Mouse (Mus musculus) CD8-positive naive resting alpha-beta T cell, adult 2 months (primary cell): Measurements from ENCODE around the gene Tpd52l2.

Source experiments
- DNase-seq, 2 experiments: peaks; one replicate each; pipeline ENCODE4 v3.0.0; 2022; ENCODE audit warnings: low read depth in 2 of 2, low spot score in 2 of 2

The Tpd52l2 gene

GRCm38 (mm10) chr2:181536410-181536809, 39.5 kb downstream of the Tpd52l2 start:
- no peak for DNase-seq

- DNase-seq = no peak
Measured at GRCm38 (mm10) chr2:181537444-181538047, 40.6 kb downstream of the Tpd52l2 start.

- DNase-seq = no peak
Measured at GRCm38 (mm10) chr2:181541761-181542380, 44.9 kb downstream of the Tpd52l2 start.

DNA sequence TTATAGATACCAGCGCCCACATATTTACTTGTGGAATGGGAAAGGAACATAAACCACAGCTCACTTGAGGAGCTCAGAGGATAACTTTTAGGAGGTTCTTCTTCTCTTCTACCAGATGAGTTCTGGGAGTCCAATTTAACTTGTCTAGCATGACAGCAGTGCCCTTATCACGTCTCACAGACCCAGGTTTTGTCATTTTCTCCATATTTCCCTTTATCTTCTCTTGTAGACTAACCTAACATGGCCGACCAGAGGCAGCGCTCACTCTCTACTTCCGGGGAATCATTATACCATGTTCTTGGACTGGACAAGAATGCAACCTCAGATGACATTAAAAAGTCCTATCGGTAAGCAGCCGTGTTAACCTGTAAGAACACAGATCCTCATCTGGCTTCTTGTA, 49.2 kb downstream of the Tpd52l2 start:
- DNase-seq = no peak

- no peak for DNase-seq
Measured at GRCm38 (mm10) chr2:181548227-181548626, 51.3 kb downstream of the Tpd52l2 start.

DNA sequence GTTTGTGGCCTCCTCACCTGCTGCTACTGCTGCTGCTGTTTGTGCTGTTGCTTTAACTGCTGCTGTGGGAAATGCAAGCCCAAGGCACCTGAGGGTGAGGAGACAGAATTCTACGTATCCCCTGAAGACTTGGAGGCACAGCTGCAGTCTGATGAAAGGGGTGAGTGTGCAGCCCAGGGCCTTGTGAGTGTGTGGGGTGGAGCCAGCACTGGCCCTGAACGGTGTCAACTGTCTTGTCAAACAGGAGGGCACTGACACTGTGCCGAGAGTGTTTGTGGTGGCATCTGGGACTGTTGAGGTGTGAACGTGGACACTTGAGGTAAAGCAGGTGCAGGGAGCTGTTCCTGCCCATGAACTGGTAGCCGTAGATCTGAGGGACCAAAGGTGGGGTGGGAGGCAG, 51.7 kb downstream of the Tpd52l2 start:
- no peak for DNase-seq

GRCm38 (mm10) chr2:181550233-181550632, 53.3 kb downstream of the Tpd52l2 start:
- DNase-seq = no peak

GRCm38 (mm10) chr2:181553772-181554171, 56.8 kb downstream of the Tpd52l2 start:
- DNase-seq = no peak

- no peak for DNase-seq
Measured at GRCm38 (mm10) chr2:181567338-181567737, 70.4 kb downstream of the Tpd52l2 start.
